Mouse (Mus musculus) lung, postnatal 10 days (tissue): Measurements from ENCODE around the gene Tmem114.

ENCODE experiments used
- DNase-seq: peaks from one replicate; pipeline ENCODE4 v3.0.0; 2021

The Tmem114 gene

GRCm38 (mm10) chr16:8406708-8407107 is 18.2 kb downstream of the Tmem114 start:
- peak; percentile 83 for DNase-seq

DNA sequence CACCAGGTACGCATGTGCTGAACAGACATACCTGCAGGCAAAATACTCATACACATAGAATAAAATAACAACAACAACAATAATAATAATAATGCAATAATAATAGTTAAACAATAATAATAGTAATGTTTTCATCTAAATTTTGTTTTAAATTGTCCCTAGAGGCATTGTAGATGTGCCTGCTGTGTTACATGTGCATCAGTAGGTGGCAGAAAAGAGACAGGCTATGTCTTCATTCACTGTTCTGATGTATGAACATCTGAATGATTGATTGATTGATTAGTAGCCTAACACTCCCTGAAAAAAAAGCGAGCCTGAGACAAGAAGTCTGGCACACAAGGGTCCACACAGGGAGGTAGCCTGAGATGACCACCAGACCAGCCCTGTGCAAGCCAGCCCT is 22.3 kb downstream of the Tmem114 start:
- DNase-seq = no peak

GRCm38 (mm10) chr16:8401171-8401955 is 23.6 kb downstream of the Tmem114 start:
- DNase-seq = peak; percentile 34

GRCm38 (mm10) chr16:8399868-8400267 is 25.1 kb downstream of the Tmem114 start:
- no peak for DNase-seq

GRCm38 (mm10) chr16:8394946-8395345 is 30.0 kb downstream of the Tmem114 start:
- no peak for DNase-seq

GRCm38 (mm10) chr16:8388491-8388890 is 36.4 kb downstream of the Tmem114 start:
- no peak for DNase-seq

- DNase-seq = no peak
These were observed 38.5 kb downstream of the Tmem114 start for GRCm38 (mm10) chr16:8386386-8386785.

DNA sequence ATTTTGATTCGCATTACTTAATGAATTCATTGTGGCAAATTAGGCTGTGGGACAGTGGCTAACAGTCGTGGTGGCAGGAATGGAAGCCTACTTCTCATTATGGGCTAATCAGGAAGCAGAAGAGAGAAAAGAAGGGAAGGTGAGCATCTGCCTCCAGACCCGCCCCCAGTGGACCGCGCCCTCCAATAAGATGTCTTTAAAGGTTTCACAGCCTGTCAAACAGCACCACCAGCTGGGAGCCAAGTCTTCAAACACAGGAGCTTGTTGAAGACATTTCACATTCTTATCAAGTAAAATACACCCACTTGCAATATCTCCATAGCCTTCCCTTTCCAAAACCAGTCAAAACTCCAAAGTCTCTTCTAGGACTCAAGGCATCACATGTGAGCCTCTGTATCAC is 39.3 kb downstream of the Tmem114 start:
- DNase-seq = no peak

GRCm38 (mm10) chr16:8384772-8385171 is 40.2 kb downstream of the Tmem114 start:
- no peak for DNase-seq

DNA sequence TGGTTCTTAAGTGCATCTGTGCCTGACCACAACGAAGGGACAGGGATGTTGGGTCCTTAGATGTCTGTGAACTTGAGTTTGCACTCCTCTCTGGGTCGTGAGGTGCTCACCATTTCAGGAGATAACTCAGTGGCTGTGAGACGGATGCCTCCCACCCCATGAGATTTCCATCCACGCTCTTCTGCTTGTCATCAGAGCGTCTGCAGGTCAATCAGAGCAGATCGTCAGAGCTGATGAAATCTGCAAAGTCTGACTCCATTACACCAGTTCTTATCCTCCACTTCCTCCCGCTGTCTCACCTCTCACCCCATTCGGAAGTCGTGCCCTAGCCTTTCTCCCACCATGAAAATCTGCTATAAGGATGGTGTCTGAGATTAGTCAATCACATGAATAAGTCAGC is 41.5 kb downstream of the Tmem114 start:
- no peak for DNase-seq

DNA sequence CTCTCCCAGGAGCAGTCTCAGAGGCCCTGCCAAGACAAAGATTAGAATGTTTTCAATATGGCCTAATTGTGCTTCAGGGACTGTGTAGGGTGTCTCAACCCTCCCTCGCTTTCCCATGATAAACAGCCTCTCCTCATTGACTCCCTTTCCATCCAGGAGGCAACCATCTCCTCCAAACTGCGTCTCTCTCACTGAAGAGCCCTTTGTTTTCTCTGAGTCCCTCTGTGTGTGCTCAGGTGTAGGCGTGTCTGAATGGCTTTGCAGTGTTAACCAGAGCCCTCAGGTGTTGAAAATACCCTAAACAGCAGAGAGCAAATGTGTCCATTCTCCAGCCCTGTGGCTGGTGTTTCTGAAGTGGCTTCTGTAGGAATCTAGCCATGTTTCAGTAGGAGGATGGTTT is 61.9 kb downstream of the Tmem114 start:
- no peak for DNase-seq
